Mouse (Mus musculus) bone marrow macrophage, adult 2 months (primary cell): Measurements from ENCODE around the gene Itprid1.

ENCODE experiments used
- CTCF ChIP-seq: IDR thresholded peaks from 2 replicates; pipeline ENCODE4 v1.5.1; 2012; ENCODE audit warnings: low read depth, mild to moderate bottlenecking, low read length, moderate library complexity
- POLR2A ChIP-seq: IDR thresholded peaks from 2 replicates; pipeline ENCODE4 v1.6.1; 2012; ENCODE audit warnings: mild to moderate bottlenecking, low read depth, low read length, borderline replicate concordance

GRCm38 (mm10) chr6:55808692-55809091 lies 28.0 kb upstream of the Itprid1 start:
- TF ChIP-seq POLR2A (no peak), CTCF (no peak)
